Mouse (Mus musculus): ENCODE results near the gene Tusc2. TPM values are rescaled to one million over a fixed set of nuclear protein-coding genes. Genes with fewer than 3 reads are reported as not detected.

Tusc2 gene
- polyA plus RNA-seq, 1 experiment, result 23.5 TPM

DNA sequence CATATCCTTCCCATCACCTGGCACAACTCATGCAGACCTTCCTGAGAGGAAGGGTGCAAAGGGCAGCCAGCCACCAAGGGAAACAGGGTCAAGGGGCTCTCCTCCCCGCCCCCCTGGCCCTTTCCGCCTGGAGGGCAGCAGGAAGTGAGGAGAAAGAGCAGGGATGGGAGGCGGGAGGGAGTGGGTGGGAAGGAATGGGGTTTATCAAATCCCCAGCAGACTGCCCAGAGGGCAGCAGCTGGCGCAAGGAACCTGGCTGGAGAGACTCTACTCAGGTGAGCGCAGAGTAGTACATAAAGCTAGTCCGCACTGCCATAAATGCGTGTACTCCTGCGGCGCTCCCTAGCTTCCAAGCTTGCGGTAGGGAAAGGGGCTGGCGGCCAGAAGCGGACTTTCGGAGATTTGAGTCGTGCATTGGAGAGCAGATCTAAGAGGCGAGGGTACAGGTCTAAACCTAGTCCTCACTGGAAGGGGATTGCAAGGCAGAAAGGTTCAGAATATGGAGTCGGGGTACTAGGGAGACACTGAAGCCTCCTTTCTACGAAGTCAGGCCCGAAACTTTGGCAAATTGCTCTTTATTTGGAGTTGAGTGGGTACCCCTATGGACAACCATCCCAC lies 4.8 kb downstream of the Tusc2 start, which contains the start of gene Hyal2:
Gene Hyal2, plus strand, starts transcription at position 244 of the 618 bp plus-strand sequence.
- H3K27ac ChIP-seq (ENCODE audit: insufficient read depth, low read length), result no peak within 1 kb of the TSS; the same call in 1 of the 2 replicates
- H3K27me3 ChIP-seq (ENCODE audit: control insufficient read depth, insufficient read depth, low read length, poor library complexity, severe bottlenecking), result no peaks in the 10 kb centered on the region
- peaks cover 2% of the 10 kb centered on the region for H3K4me1 ChIP-seq (ENCODE audit: control insufficient read depth, insufficient read depth, low read length)
- peak within 1 kb of the TSS; percentile 87 for H3K9ac ChIP-seq (ENCODE audit: low read depth, poor library complexity, severe bottlenecking)
- no peaks in the 10 kb centered on the region for H3K9me3 ChIP-seq (replicated peaks; ENCODE audit: control insufficient read depth, insufficient read depth, low read length, poor library complexity, severe bottlenecking)
- peak within 1 kb of the TSS; percentile 81 for H3K4me3 ChIP-seq (ENCODE audit: low read depth, low read length)
- TF ChIP-seq POLR2A (IDR thresholded peaks at IDR 0.05; ENCODE audit: insufficient read depth, low read length) (no peak), EP300 (IDR thresholded peaks at IDR 0.05; ENCODE audit: insufficient read depth, low read depth, low read length) (no peak), CTCF (IDR thresholded peaks at IDR 0.05; ENCODE audit: low read depth, low read length) (no peak)
- peaks cover 12% of the 10 kb centered on the region for H3K36me3 ChIP-seq (ENCODE audit: control insufficient read depth, insufficient read depth, low read length, poor library complexity, severe bottlenecking)

DNA sequence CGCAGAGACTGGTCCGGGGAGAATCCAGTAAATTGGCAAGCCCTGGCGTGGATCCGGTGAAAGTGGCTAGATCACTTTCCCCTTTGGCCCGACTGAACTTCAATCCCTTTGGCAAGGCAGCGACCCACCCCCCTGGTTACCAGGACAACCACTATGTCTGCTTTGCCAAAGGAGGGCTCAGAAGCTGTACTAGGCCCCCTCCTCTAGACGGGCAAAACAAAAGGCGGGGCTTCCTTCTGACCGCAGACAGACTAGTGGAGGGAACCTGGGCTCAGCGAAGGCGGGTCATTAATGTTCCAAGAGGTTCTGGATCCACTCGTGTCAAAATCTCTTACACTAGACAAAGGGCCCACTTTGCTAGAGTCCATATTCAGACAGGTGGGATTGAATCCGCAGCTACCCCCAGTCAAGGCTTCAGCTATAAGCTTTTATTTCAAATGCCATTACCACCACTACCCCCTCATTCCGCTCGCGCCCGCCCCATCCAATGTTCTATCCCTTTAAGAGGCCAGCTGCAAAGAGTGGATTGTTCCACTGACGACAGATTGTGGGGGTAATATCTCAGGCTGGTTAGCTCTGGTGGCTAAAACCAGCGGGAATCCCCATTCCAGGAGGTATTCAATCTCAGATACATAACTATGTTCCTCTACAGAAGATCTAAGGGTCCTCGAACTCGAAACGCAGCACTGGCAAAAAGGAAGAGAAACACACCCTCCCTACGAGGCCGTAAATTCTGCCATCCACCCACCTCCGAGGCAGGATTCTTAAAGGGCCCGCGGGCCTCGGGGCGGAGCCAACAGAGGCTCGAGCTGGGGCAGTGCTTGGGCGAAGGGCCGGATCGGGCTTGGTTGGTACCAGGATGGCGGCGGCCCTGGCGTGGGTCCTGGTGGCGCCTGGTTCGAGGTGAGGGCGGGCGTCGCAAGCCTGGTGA lies 5.5 kb downstream of the Tusc2 start:
- Histone ChIP-seq H3K27ac (ENCODE audit: insufficient read depth, low read length) (no peak overlapping the region; the same call in 1 of the 2 replicates), H3K4me1 (ENCODE audit: control insufficient read depth, insufficient read depth, low read length) (peaks cover 2% of the 10 kb centered on the region), H3K27me3 (ENCODE audit: control insufficient read depth, insufficient read depth, low read length, poor library complexity, severe bottlenecking) (no peaks in the 10 kb centered on the region), H3K9ac (ENCODE audit: low read depth, poor library complexity, severe bottlenecking) (peak overlapping the region; percentile 87), H3K9me3 (replicated peaks; ENCODE audit: control insufficient read depth, insufficient read depth, low read length, poor library complexity, severe bottlenecking) (no peaks in the 10 kb centered on the region), H3K4me3 (ENCODE audit: low read depth, low read length) (peak overlapping the region; percentile 81), H3K36me3 (ENCODE audit: control insufficient read depth, insufficient read depth, low read length, poor library complexity, severe bottlenecking) (peaks cover 12% of the 10 kb centered on the region)
- TF ChIP-seq EP300 (IDR thresholded peaks at IDR 0.05; ENCODE audit: insufficient read depth, low read depth, low read length) (no peak), POLR2A (IDR thresholded peaks at IDR 0.05; ENCODE audit: insufficient read depth, low read length) (no peak), CTCF (IDR thresholded peaks at IDR 0.05; ENCODE audit: low read depth, low read length) (no peak)

DNA sequence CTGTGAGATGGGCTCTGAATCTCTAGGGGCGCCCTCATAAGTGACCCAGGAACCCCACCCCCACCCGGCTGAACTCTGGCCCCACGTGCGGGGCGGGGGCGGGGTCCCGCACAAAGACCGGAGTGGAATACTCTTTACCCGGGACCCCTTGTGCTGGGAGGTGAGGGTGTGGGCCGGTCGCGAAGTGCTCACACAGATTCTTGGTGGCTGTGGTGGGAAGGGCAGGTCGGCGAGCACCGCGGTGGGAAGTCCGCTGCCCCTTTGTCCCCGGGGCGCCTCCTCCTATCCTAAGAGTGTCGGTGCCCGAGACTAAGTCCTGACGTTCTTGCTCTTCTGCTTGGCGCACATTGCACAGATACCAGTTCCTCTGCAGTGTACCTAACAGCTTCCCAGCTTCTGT lies 6.2 kb downstream of the Tusc2 start:
- H3K27ac ChIP-seq (ENCODE audit: insufficient read depth, low read length), result no peak overlapping the region
- TF ChIP-seq POLR2A (IDR thresholded peaks at IDR 0.05; ENCODE audit: insufficient read depth, low read length) (no peak), CTCF (IDR thresholded peaks at IDR 0.05; ENCODE audit: low read depth, low read length) (no peak), EP300 (IDR thresholded peaks at IDR 0.05; ENCODE audit: insufficient read depth, low read depth, low read length) (no peak)
- H3K36me3 ChIP-seq (ENCODE audit: control insufficient read depth, insufficient read depth, low read length, poor library complexity, severe bottlenecking), result peaks cover 12% of the 10 kb centered on the region
- H3K4me3 ChIP-seq (ENCODE audit: low read depth, low read length), result peak overlapping the region; percentile 81
- no peaks in the 10 kb centered on the region for H3K27me3 ChIP-seq (ENCODE audit: control insufficient read depth, insufficient read depth, low read length, poor library complexity, severe bottlenecking)
- H3K9ac ChIP-seq (ENCODE audit: low read depth, poor library complexity, severe bottlenecking), result peak overlapping the region; percentile 87
- H3K9me3 ChIP-seq (replicated peaks; ENCODE audit: control insufficient read depth, insufficient read depth, low read length, poor library complexity, severe bottlenecking), result no peaks in the 10 kb centered on the region
- H3K4me1 ChIP-seq (ENCODE audit: control insufficient read depth, insufficient read depth, low read length), result peaks cover 2% of the 10 kb centered on the region

DNA sequence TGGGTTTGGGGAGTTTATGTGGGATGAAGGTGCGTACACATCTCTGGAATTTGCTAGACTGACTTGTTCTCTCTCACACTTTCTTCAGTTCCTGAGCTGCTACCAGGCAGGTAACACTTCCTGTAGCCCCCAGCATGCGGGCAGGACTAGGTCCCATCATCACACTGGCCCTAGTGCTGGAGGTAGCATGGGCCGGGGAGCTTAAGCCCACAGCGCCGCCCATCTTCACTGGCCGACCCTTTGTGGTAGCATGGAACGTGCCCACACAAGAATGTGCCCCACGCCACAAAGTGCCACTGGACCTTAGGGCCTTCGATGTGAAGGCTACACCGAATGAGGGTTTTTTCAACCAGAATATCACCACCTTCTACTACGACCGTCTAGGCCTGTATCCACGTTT lies 7.0 kb downstream of the Tusc2 start:
- H3K9ac ChIP-seq (ENCODE audit: low read depth, poor library complexity, severe bottlenecking), result peak overlapping the region; percentile 87
- H3K27me3 ChIP-seq (ENCODE audit: control insufficient read depth, insufficient read depth, low read length, poor library complexity, severe bottlenecking), result no peaks in the 10 kb centered on the region
- no peak overlapping the region; the same call in 1 of the 2 replicates for H3K27ac ChIP-seq (ENCODE audit: insufficient read depth, low read length)
- TF ChIP-seq POLR2A (IDR thresholded peaks at IDR 0.05; ENCODE audit: insufficient read depth, low read length) (no peak), EP300 (IDR thresholded peaks at IDR 0.05; ENCODE audit: insufficient read depth, low read depth, low read length) (no peak), CTCF (IDR thresholded peaks at IDR 0.05; ENCODE audit: low read depth, low read length) (no peak)
- H3K4me1 ChIP-seq (ENCODE audit: control insufficient read depth, insufficient read depth, low read length), result peaks cover 2% of the 10 kb centered on the region
- peaks cover 12% of the 10 kb centered on the region for H3K36me3 ChIP-seq (ENCODE audit: control insufficient read depth, insufficient read depth, low read length, poor library complexity, severe bottlenecking)
- H3K4me3 ChIP-seq (ENCODE audit: low read depth, low read length), result peak overlapping the region; percentile 81
- no peaks in the 10 kb centered on the region for H3K9me3 ChIP-seq (replicated peaks; ENCODE audit: control insufficient read depth, insufficient read depth, low read length, poor library complexity, severe bottlenecking)

- H3K27ac ChIP-seq (ENCODE audit: insufficient read depth, low read length), result no peak overlapping the region
- no peak overlapping the region for H3K4me3 ChIP-seq (ENCODE audit: low read depth, low read length)
- H3K4me1 ChIP-seq (ENCODE audit: control insufficient read depth, insufficient read depth, low read length), result peaks cover 2% of the 10 kb centered on the region
- peaks cover 12% of the 10 kb centered on the region for H3K36me3 ChIP-seq (ENCODE audit: control insufficient read depth, insufficient read depth, low read length, poor library complexity, severe bottlenecking)
- peak overlapping the region; percentile 87; the same call in 1 of the 2 replicates for H3K9ac ChIP-seq (ENCODE audit: low read depth, poor library complexity, severe bottlenecking)
- no peaks in the 10 kb centered on the region for H3K27me3 ChIP-seq (ENCODE audit: control insufficient read depth, insufficient read depth, low read length, poor library complexity, severe bottlenecking)
- TF ChIP-seq CTCF (IDR thresholded peaks at IDR 0.05; ENCODE audit: low read depth, low read length) (no peak), POLR2A (IDR thresholded peaks at IDR 0.05; ENCODE audit: insufficient read depth, low read length) (no peak), EP300 (IDR thresholded peaks at IDR 0.05; ENCODE audit: insufficient read depth, low read depth, low read length) (no peak)
- no peaks in the 10 kb centered on the region for H3K9me3 ChIP-seq (replicated peaks; ENCODE audit: control insufficient read depth, insufficient read depth, low read length, poor library complexity, severe bottlenecking)
These were observed 7.8 kb downstream of the Tusc2 start for GRCm38 (mm10) chr9:107570845-107571244.
